Mouse (Mus musculus) C2C12 (cell line): ENCODE data around the gene Tut7. TPM values are rescaled to one million over a fixed set of nuclear protein-coding genes. Genes with fewer than 3 reads are reported as not detected.
"Not testable (repeated sequence)": the region's sequence is repeated elsewhere in the genome, so short reads cannot be mapped to it uniquely, and the experiment has no call there.

Experiments used
- H3K27me3 ChIP-seq: one replicate; pipeline ENCODE4 v1.6.1; 2011; ENCODE audit not compliant: control insufficient read depth, insufficient read depth, insufficient read length
- H3K36me3 ChIP-seq: one replicate; pipeline ENCODE4 v1.6.1; 2011; ENCODE audit not compliant: control insufficient read depth, insufficient read depth
- H3K4me3 ChIP-seq: one replicate; pipeline ENCODE4 v1.5.1; 2011; ENCODE audit warnings: mild to moderate bottlenecking, control low read depth; ENCODE audit not compliant: poor library complexity, insufficient read depth, severe bottlenecking
- H3K79me2 ChIP-seq: one replicate; pipeline ENCODE4 v1.6.1; 2011; ENCODE audit not compliant: control insufficient read depth, insufficient read depth
- H3K79me3 ChIP-seq: one replicate; pipeline ENCODE4 v1.6.1; 2011; ENCODE audit warnings: low read depth, control low read depth
- H3ac ChIP-seq: one replicate; pipeline ENCODE3; 2011; ENCODE audit warnings: low read depth; ENCODE audit not compliant: control insufficient read depth, insufficient read length
- CEBPB ChIP-seq: IDR thresholded peaks from one replicate; pipeline ENCODE4 v1.6.1; 2011; ENCODE audit warnings: low read depth, mild to moderate bottlenecking, control low read depth, moderate library complexity
- CTCF ChIP-seq: IDR thresholded peaks from one replicate; pipeline ENCODE4 v1.5.1; 2011; ENCODE audit not compliant: control insufficient read depth, insufficient read depth, insufficient read length
- FOSL1 ChIP-seq: IDR thresholded peaks from one replicate; pipeline ENCODE4 v1.8.0; 2011; ENCODE audit warnings: mild to moderate bottlenecking, low read length; ENCODE audit not compliant: poor library complexity, insufficient read depth, severe bottlenecking
- MAX ChIP-seq: IDR thresholded peaks from one replicate; pipeline ENCODE4 v1.6.1; 2011; ENCODE audit warnings: mild to moderate bottlenecking, control low read depth
- MYOD1 ChIP-seq: IDR thresholded peaks from one replicate; pipeline ENCODE4 v1.6.1; 2011; ENCODE audit warnings: low read depth; ENCODE audit not compliant: control insufficient read depth, insufficient read length
- MYOG ChIP-seq: IDR thresholded peaks from one replicate; pipeline ENCODE4 v1.6.1; 2011; ENCODE audit not compliant: control insufficient read depth, insufficient read length; ENCODE audit errors: extremely low read depth
- USF1 ChIP-seq: IDR thresholded peaks from one replicate; pipeline ENCODE4 v1.6.1; 2011; ENCODE audit warnings: low read depth, mild to moderate bottlenecking, control low read depth, moderate library complexity
- polyA plus RNA-seq: library from polyadenylated mRNA; unstranded; fragments of >200 nt; fragmentation: generic; extraction: Trizol; gene quantifications from one replicate; pipeline ENCODE4 v1.2.1, GENCODE M21; 2012; ENCODE audit warnings: missing spikeins

Gene Tut7
- polyA plus RNA-seq, 1 experiment: 13.7 TPM

GRCm38 (mm10) chr13:59745462-59745861 is 77.5 kb downstream of the Tut7 start:
- TF ChIP-seq USF1: no peak
- no peak for TF ChIP-seq MYOG
- no peak for TF ChIP-seq CTCF
- no peak for TF ChIP-seq FOSL1
- TF ChIP-seq CEBPB: no peak
- no peak for TF ChIP-seq MYOD1
- TF ChIP-seq MAX: no peak
- no peak overlapping the region for H3ac ChIP-seq
- no peaks in the 10 kb centered on the region for H3K79me2 ChIP-seq
- H3K36me3 ChIP-seq: no peaks in the 10 kb centered on the region
- no peaks in the 10 kb centered on the region for H3K79me3 ChIP-seq
- no peaks in the 10 kb centered on the region for H3K27me3 ChIP-seq
- H3K4me3 ChIP-seq: no peak overlapping the region

GRCm38 (mm10) chr13:59741697-59742096 is 81.2 kb downstream of the Tut7 start:
- no peaks in the 10 kb centered on the region for H3K79me3 ChIP-seq
- TF ChIP-seq FOSL1 (no peak), MAX (no peak), CTCF (no peak), MYOD1 (no peak), USF1 (no peak), MYOG (no peak), CEBPB (no peak)
- H3K27me3 ChIP-seq: peaks cover 5% of the 10 kb centered on the region
- H3K36me3 ChIP-seq: no peaks in the 10 kb centered on the region
- H3ac ChIP-seq: no peak overlapping the region
- H3K79me2 ChIP-seq: no peaks in the 10 kb centered on the region
- no peak overlapping the region for H3K4me3 ChIP-seq

DNA sequence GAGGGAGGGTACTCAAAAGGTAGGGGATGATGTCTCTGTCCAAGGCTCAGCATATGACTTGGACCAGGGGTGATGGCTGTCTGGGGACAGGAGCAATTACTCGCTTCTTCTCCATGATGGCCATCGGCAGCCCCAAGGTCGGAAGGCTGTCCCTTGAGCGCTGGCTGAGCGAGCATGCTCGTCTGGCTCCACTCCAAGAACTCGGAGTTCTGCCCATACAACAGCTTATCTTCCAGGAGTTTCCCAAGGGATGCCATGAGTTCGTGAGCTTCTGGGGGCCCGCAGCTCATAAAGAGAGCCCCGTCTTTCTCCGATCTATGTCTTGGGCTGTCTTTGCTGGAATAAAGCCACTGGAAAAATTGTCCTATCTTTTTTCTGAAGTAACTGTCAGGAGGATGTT is 81.9 kb downstream of the Tut7 start:
- Histone ChIP-seq H3K27me3 (peaks cover 5% of the 10 kb centered on the region), H3K79me2 (no peaks in the 10 kb centered on the region), H3K4me3 (no peak overlapping the region), H3ac (no peak overlapping the region), H3K36me3 (no peaks in the 10 kb centered on the region), H3K79me3 (no peaks in the 10 kb centered on the region)
- TF ChIP-seq CTCF (no peak), MYOG (no peak), CEBPB (no peak), MYOD1 (no peak), USF1 (no peak), MAX (no peak), FOSL1 (no peak)

DNA sequence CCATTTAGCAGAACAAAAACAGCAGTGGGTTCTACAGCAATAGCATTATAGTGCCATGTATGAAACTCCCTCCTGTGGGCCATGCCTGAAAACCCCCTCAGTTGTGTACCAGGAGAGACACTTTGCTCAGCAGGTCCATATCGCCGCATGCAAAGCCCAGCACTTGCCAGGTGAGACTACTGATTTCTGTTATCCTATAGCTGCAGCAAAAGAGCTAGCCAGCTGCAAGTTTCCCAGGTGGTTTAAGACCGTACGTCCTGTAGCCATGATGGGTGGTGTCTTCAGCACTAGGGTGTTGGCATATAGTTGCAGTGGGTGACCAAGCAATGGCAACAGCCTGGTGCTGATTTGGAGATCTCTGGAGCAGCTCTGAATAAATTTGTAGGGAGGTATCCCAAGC is 83.5 kb downstream of the Tut7 start:
- Histone ChIP-seq H3K79me3 (no peaks in the 10 kb centered on the region), H3K36me3 (no peaks in the 10 kb centered on the region), H3K79me2 (no peaks in the 10 kb centered on the region), H3ac (no peak overlapping the region), H3K4me3 (no peak overlapping the region), H3K27me3 (peaks cover 5% of the 10 kb centered on the region)
- TF ChIP-seq USF1 (no peak), CEBPB (no peak)

- Histone ChIP-seq H3K27me3 (peaks cover 5% of the 10 kb centered on the region), H3K36me3 (no peaks in the 10 kb centered on the region), H3K79me2 (no peaks in the 10 kb centered on the region), H3ac (no peak overlapping the region), H3K79me3 (no peaks in the 10 kb centered on the region), H3K4me3 (no peak overlapping the region)
- no peak for TF ChIP-seq CTCF
- no peak for TF ChIP-seq CEBPB
- no peak for TF ChIP-seq USF1
- TF ChIP-seq MYOD1: no peak
- TF ChIP-seq MYOG: no peak
- no peak for TF ChIP-seq MAX
- TF ChIP-seq FOSL1: no peak
These were observed 84.5 kb downstream of the Tut7 start for GRCm38 (mm10) chr13:59738455-59738854.

DNA sequence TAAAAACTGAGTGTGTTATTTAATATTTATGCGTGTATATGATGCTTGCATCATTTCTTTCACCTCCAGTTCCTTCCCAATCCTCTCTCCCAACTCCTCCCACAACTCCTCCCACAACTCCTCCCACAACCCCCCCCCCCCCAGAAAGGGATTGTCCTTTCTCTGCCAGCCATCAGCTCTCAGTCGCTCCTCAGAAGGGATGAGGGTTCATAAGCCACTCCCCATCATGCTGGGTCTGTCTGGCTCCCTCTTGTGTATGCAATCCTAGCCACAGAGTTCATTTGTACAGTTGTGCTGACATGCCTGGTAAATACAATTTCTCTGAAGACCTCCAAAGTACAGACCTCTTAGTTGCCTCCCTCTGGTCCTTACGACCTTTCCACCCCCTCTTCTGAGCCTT is 87.8 kb downstream of the Tut7 start:
- H3K27me3 ChIP-seq: peaks cover 9% of the 10 kb centered on the region
- H3K36me3 ChIP-seq: no peaks in the 10 kb centered on the region
- TF ChIP-seq MYOD1 (no peak), MYOG (no peak), MAX (no peak), CEBPB (no peak), FOSL1 (no peak), USF1 (no peak), CTCF (no peak)
- no peaks in the 10 kb centered on the region for H3K79me3 ChIP-seq
- H3K79me2 ChIP-seq: no peaks in the 10 kb centered on the region
- no peak overlapping the region for H3ac ChIP-seq
- no peak overlapping the region for H3K4me3 ChIP-seq

DNA sequence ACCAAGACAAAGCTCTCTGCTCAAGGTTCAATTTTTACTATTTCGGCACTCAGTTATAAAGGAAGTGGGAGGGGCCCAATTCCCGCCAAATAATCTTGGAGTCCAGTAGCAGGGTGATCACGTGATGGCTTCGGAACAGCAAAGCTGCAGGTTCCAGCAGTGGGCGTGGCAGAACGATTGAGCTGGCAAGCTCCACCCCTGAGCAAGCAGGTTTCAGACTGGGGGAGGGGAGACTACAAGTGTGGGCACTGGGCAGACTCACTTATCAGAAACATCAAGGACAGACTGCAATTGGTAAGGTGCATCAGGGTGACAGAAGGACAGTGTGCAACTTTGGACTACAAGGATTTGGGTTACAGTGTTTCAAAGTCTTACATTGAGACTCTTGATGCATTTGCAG is 88.6 kb downstream of the Tut7 start:
- not testable (repeated sequence) for H3ac ChIP-seq, H3K4me3 ChIP-seq, H3K36me3 ChIP-seq, H3K79me2 ChIP-seq, H3K79me3 ChIP-seq
- H3K27me3 ChIP-seq: peaks cover 13% of the 10 kb centered on the region
